Mouse (Mus musculus) MEL (cell line): ENCODE measurements around the gene Dusp27.

Experiments used
- HCFC1 ChIP-seq: IDR thresholded peaks from 2 replicates; pipeline ENCODE4 v1.6.1; 2012; ENCODE audit warnings: low read depth, mild to moderate bottlenecking, inconsistent platforms, low read length, improper control_type of control experiment, moderate library complexity
- RCOR1 ChIP-seq: IDR thresholded peaks from 2 replicates; pipeline ENCODE4 v1.6.1; 2012; ENCODE audit warnings: low read depth, mild to moderate bottlenecking, inconsistent platforms, low read length, improper control_type of control experiment
- TAL1 ChIP-seq: IDR thresholded peaks from 2 replicates; pipeline ENCODE4 v1.6.1; 2012; ENCODE audit warnings: mild to moderate bottlenecking, inconsistent platforms, low read length, moderate library complexity, mixed read lengths

DNA sequence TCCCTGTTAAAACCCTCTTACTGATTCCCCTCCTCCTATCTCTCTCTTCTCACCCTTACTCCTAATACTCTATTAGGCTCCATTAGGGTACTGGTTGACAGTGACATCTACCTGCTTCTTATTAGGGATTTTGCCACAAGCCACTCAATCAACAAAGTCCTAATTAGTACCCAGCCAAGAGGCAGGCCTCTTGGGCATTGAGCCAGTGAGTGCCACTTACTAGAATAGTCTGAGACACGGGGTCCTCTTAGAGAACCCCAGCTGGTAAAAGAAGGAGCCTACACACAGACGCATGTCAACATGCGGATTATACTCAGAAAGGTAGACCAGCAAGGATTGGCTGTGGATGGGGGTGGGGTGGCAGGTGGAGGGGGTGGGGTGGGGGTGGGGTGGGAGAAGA is 11.4 kb upstream of the Dusp27 start:
- TF ChIP-seq TAL1, result no peak
- TF ChIP-seq RCOR1, result no peak
- no peak for TF ChIP-seq HCFC1
